Mouse (Mus musculus) heart, postnatal 0 days (tissue): Measurements from ENCODE around the gene Gm13694. TPM values are rescaled to one million over a fixed set of nuclear protein-coding genes. Genes with fewer than 3 reads are reported as not detected.
A peak's percentile ranks its signal among the peaks of the same experiment; 100 is the strongest.
"Not testable (repeated sequence)": the region's sequence is repeated elsewhere in the genome, so short reads cannot be mapped to it uniquely, and the experiment has no call there.

Experiments
- ATAC-seq: fragments of 200-750 bp; cut with Nextera tagmentation; 2 replicates; pipeline ENCODE4 v1.8.0; 2017; ENCODE audit warnings: low read depth, moderate number of reproducible peaks, moderate library complexity; ENCODE audit not compliant: insufficient read depth
- DNase-seq: peaks from one replicate; pipeline ENCODE4 v3.0.0-alpha.2; 2016; ENCODE audit warnings: low spot score
- H3K27ac ChIP-seq: fragments of 300-500 bp; sonication (generic); 2 replicates; pipeline ENCODE4 v1.5.1; 2014; ENCODE audit warnings: low read depth, mild to moderate bottlenecking
- H3K27me3 ChIP-seq: fragments of 300-500 bp; sonication (generic); 2 replicates; pipeline ENCODE4 v1.6.1; 2014; ENCODE audit warnings: low read length, mixed read lengths; ENCODE audit not compliant: control insufficient read depth, insufficient read depth
- H3K36me3 ChIP-seq: fragments of 300-500 bp; sonication (generic); replicated peaks from 2 replicates; pipeline ENCODE4 v1.6.1; 2014; ENCODE audit warnings: low read length, mixed read lengths; ENCODE audit not compliant: control insufficient read depth, insufficient read depth
- H3K4me1 ChIP-seq: fragments of 300-500 bp; sonication (generic); 2 replicates; pipeline ENCODE4 v1.6.1; 2014; ENCODE audit warnings: antibody characterized with exemption; ENCODE audit not compliant: control insufficient read depth, insufficient read depth
- H3K4me2 ChIP-seq: fragments of 300-500 bp; sonication (generic); 2 replicates; pipeline ENCODE4 v1.6.1; 2014; ENCODE audit warnings: low read depth, mild to moderate bottlenecking, low read length, moderate library complexity
- H3K4me3 ChIP-seq: fragments of 300-500 bp; sonication (generic); 2 replicates; pipeline ENCODE4 v1.5.1; 2014; ENCODE audit warnings: low read depth, low read length
- H3K9ac ChIP-seq: fragments of 300-500 bp; sonication (generic); replicated peaks from 2 replicates; pipeline ENCODE4 v1.6.1; 2014; ENCODE audit warnings: low read depth, low read length, mixed read lengths
- H3K9me3 ChIP-seq: fragments of 300-500 bp; sonication (generic); replicated peaks from 2 replicates; pipeline ENCODE4 v1.6.1; 2016; ENCODE audit warnings: low read length; ENCODE audit not compliant: control insufficient read depth
- CTCF ChIP-seq: IDR thresholded peaks from 2 replicates; pipeline ENCODE4 v1.5.1; 2016; ENCODE audit warnings: antibody characterized with exemption, control low read depth, low read depth
- EP300 ChIP-seq: IDR thresholded peaks from 2 replicates; pipeline ENCODE4 v1.6.1; 2016; ENCODE audit warnings: antibody characterized with exemption, low read depth
- WGBS: fragments of 180-500 bp; shearing (Covaris S2); extraction: QIAGEN DNeasy Blood & Tissue Kit; methylation state at CpG from one replicate; pipeline ENCODE4 v1.1.7; 2014; 5-methylcytosine and 5-hydroxymethylcytosine counted together
- polyA plus RNA-seq: library from polyadenylated mRNA; unstranded; fragments of >200 nt; fragmentation: Nextera tagmentation; extraction: Ambion mirVana; gene quantifications from 2 replicates; pipeline ENCODE4 v1.2.1, GENCODE M21; 2015
- total RNA-seq: library from RNA; depleted of rRNA; stranded (reverse); fragments of >200 nt; gene quantifications from 2 replicates; pipeline ENCODE4 v1.2.3, GENCODE M21; 2014; ENCODE audit warnings: low replicate concordance

Gene Gm13694
- total and polyA plus RNA-seq, 2 experiments from 2014 or later = not detected

DNA sequence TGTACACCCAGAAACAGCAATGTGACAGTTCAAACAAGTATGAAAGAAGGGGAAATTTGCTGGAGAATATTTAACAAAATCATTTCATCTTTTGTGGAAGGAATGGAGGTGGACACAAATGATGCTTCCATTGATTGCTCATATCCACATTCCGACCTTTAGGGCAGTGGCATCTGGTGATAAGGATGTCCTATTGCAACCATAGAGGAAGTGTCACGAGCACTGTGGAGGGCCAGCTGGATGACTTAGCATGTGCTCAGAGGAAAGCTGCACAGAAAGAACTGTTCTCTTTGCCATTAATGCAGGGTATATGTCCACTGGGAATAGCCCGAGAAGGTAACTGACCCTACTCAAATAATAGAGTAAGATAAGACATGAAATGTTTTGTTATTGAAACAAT is 31.1 kb downstream of the Gm13694 start:
- no peak overlapping the region for H3K9ac ChIP-seq
- H3K4me3 ChIP-seq = no peak overlapping the region
- H3K27me3 ChIP-seq = no peaks in the 10 kb centered on the region
- H3K27ac ChIP-seq = no peak overlapping the region
- no peak for TF ChIP-seq EP300
- no peak for TF ChIP-seq CTCF
- DNase-seq (no peak), ATAC-seq (no peak)
- H3K4me2 ChIP-seq = no peak overlapping the region
- no peaks in the 10 kb centered on the region for H3K9me3 ChIP-seq
- no peaks in the 10 kb centered on the region for H3K36me3 ChIP-seq
- 43% methylated on average over 3 of the region's 3 CpGs for WGBS
- H3K4me1 ChIP-seq = no peaks in the 10 kb centered on the region

DNA sequence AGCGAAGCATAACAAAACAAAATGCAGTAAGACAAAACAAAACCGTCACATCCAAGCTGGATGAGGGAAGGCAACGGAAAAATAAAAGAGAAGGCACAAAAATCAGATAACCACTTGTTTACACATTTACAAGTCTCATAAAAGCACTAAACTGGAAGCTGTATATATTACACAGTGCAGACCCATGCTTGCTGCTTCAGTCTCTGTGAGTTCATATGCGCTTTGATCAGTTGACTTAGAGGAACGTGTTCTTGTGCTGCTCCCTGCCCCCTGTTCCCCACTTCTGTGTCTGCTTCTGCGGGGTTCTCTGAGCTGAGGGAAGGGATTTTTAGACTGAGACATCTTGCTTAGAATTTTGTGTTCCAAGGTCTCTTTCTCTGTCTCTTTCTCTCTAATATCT is 35.8 kb downstream of the Gm13694 start:
- ATAC-seq = no peak
- H3K36me3 ChIP-seq = no peaks in the 10 kb centered on the region
- no peak for DNase-seq
- no peak for TF ChIP-seq CTCF
- TF ChIP-seq EP300 = no peak
- H3K4me2 ChIP-seq = no peak overlapping the region
- 62% methylated on average over 6 of the region's 6 CpGs for WGBS
- H3K4me1 ChIP-seq = peaks cover 9% of the 10 kb centered on the region
- H3K4me3 ChIP-seq = no peak overlapping the region
- H3K9ac ChIP-seq = no peak overlapping the region
- H3K27me3 ChIP-seq = no peaks in the 10 kb centered on the region
- H3K9me3 ChIP-seq = no peaks in the 10 kb centered on the region
- no peak overlapping the region for H3K27ac ChIP-seq

DNA sequence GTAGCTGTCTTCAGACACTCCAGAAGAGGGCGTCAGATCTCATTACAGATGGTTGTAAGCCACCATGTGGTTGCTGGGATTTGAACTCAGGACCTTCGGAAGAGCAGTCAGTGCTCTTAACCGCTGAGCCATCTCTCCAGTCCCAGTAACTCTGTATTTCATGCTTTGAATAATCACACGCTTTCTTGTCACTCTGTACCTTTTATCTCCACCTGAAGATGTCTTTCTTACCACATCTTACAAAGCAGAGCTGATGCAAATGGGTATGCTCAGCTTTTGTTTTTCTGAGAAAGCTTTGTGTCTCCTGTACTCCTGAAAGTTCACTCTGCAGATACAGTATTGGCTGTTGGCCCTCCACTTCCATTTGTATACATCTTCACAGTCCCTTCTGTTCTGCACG is 37.6 kb downstream of the Gm13694 start:
- ATAC-seq, H3K4me1 ChIP-seq, H3K36me3 ChIP-seq, H3K27ac ChIP-seq, H3K9ac ChIP-seq, H3K4me3 ChIP-seq, H3K27me3 ChIP-seq, H3K4me2 ChIP-seq, DNase-seq, H3K9me3 ChIP-seq: not testable (repeated sequence)
- WGBS = 83% methylated on average over 4 of the region's 5 CpGs

DNA sequence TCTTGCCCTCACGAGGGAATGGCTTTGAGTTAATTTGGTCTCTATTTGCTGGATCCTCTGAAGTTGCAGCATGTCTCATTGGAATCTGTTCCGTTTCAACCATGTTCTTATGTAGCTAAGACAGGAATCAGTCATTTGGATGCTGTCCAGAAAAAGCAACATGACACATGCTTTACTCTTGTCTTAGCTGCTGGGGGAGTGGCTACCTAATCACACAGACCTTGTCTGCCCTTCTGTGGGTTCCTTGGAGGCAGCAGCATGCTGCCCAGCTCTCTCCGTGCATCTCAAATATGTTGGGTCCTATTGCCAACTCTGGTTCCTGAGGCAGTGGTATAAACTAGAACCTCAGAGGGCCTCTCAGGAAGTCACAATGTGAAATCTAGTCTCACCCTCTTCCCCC is 39.6 kb downstream of the Gm13694 start:
- H3K27me3 ChIP-seq = no peaks in the 10 kb centered on the region
- 6% methylated on average over 3 of the region's 3 CpGs for WGBS
- H3K36me3 ChIP-seq = no peaks in the 10 kb centered on the region
- no peak overlapping the region for H3K4me3 ChIP-seq
- no peak overlapping the region for H3K4me2 ChIP-seq
- no peak for TF ChIP-seq CTCF
- TF ChIP-seq EP300 = no peak
- no peak overlapping the region for H3K27ac ChIP-seq
- peaks cover 12% of the 10 kb centered on the region for H3K4me1 ChIP-seq
- peak; percentile 36; the same call in 1 of the 2 replicates for ATAC-seq
- H3K9ac ChIP-seq = no peak overlapping the region
- no peaks in the 10 kb centered on the region for H3K9me3 ChIP-seq
- peak; percentile 58 for DNase-seq

DNA sequence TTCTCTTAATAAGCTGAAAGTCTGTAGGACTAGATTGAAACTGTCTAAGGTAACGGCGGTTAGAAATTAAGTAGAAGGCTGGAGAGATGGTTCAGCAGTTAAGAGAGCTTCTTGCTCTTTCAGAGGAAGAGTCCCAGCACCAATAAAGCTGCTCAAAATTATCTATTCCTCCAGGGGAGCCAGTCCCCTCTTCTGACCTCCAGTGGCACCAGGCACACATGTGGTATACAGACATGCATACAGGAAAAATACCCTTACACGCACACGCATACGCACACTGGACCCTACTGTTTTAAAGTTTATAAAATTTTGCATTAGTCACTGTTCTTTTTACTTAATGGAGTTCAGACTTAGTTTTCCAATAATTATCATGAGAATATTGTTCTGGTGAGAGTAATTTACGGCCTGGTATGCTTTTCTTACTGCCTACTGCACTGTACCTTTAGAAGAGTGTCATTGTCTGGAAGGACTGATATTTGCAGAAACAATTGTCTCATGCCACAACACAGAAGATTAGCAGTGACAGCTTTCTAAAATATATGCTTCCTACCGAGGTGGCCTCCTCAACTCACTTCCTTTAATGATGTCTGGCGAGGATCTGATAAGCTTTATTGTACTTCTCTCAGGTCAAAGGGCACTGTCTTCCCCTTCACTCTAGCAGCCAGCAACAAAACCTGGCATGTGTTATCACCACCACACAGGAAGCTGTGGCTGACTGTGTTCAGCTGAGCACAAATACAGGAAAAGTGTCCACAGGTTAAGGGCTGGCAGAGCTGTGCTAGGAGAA is 41.0 kb downstream of the Gm13694 start:
- Histone ChIP-seq H3K9me3 (no peaks in the 10 kb centered on the region), H3K4me1 (peaks cover 12% of the 10 kb centered on the region), H3K4me2 (no peak overlapping the region), H3K9ac (no peak overlapping the region), H3K36me3 (no peaks in the 10 kb centered on the region), H3K27me3 (no peaks in the 10 kb centered on the region), H3K4me3 (no peak overlapping the region), H3K27ac (peak overlapping the region; percentile 20; the same call in 1 of the 2 replicates)
- peak; percentile 27; the same call in 1 of the 2 replicates for ATAC-seq
- TF ChIP-seq CTCF (no peak), EP300 (no peak)
- DNase-seq = no peak
- WGBS = 69% methylated on average over 8 of the region's 8 CpGs

DNA sequence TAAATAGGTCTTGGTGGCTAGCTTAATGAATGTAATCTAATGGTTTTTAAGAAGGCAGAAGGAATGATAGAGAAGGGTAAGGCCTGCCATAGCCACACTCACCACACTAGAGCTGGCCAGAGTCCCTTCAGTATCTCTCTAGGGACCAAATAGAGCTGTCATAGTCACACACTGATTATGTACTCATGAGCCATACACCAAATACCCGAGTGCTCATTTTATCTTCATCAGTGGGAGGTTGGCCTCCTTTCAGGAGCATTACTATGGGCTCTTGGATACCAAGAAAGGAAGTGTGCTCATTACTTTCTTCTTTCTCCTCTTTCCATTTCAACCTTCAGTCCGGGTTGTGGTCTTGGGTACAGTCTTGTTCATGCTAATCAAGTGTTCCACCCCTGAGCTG is 43.2 kb downstream of the Gm13694 start:
- TF ChIP-seq CTCF = no peak
- no peak for TF ChIP-seq EP300
- Histone ChIP-seq H3K4me2 (no peak overlapping the region), H3K9ac (no peak overlapping the region), H3K4me3 (no peak overlapping the region), H3K27ac (no peak overlapping the region), H3K36me3 (no peaks in the 10 kb centered on the region), H3K4me1 (peaks cover 12% of the 10 kb centered on the region), H3K27me3 (no peaks in the 10 kb centered on the region), H3K9me3 (no peaks in the 10 kb centered on the region)
- 46% methylated on average over 2 of the region's 2 CpGs for WGBS
- DNase-seq (no peak), ATAC-seq (no peak)
